Mouse (Mus musculus) liver, embryonic 13.5 days (tissue): ENCODE measurements around the gene Gm8180. TPM values are rescaled to one million over a fixed set of nuclear protein-coding genes. Genes with fewer than 3 reads are reported as not detected.
A peak's percentile ranks its signal among the peaks of the same experiment; 100 is the strongest.
"Not testable (repeated sequence)": the region's sequence is repeated elsewhere in the genome, so short reads cannot be mapped to it uniquely, and the experiment has no call there.

Source experiments
- ATAC-seq: fragments of 200-750 bp; cut with Nextera tagmentation; 2 replicates; pipeline ENCODE4 v1.8.0; 2017; ENCODE audit warnings: low read depth, mild to moderate bottlenecking, moderate number of reproducible peaks, moderate library complexity
- DNase-seq: peaks from one replicate; pipeline ENCODE4 v3.0.0; 2022
- H3K27ac ChIP-seq: fragments of 300-500 bp; sonication (generic); 2 replicates; pipeline ENCODE4 v1.5.1; 2015; ENCODE audit warnings: moderate library complexity, mild to moderate bottlenecking, inconsistent platforms
- H3K27me3 ChIP-seq: fragments of 300-500 bp; sonication (generic); 2 replicates; pipeline ENCODE4 v1.6.1; 2015; ENCODE audit warnings: mild to moderate bottlenecking, inconsistent platforms
- H3K36me3 ChIP-seq: fragments of 300-500 bp; sonication (generic); 2 replicates; pipeline ENCODE4 v1.6.1; 2015; ENCODE audit warnings: mild to moderate bottlenecking, inconsistent platforms
- H3K4me1 ChIP-seq: fragments of 300-500 bp; sonication (generic); replicated peaks from 2 replicates; pipeline ENCODE4 v1.6.1; 2015; ENCODE audit warnings: inconsistent platforms
- H3K4me2 ChIP-seq: fragments of 300-500 bp; sonication (generic); 2 replicates; pipeline ENCODE4 v1.6.1; 2015; ENCODE audit warnings: inconsistent platforms, mild to moderate bottlenecking, moderate library complexity
- H3K4me3 ChIP-seq: fragments of 300-500 bp; sonication (generic); replicated peaks from 2 replicates; pipeline ENCODE4 v1.5.1; 2015; ENCODE audit warnings: mild to moderate bottlenecking, inconsistent platforms
- H3K9ac ChIP-seq: fragments of 300-500 bp; sonication (generic); 2 replicates; pipeline ENCODE4 v1.6.1; 2015; ENCODE audit warnings: mild to moderate bottlenecking, inconsistent platforms
- H3K9me3 ChIP-seq: fragments of 300-500 bp; sonication (generic); replicated peaks from 2 replicates; pipeline ENCODE4 v1.6.1; 2016; ENCODE audit warnings: inconsistent platforms
- WGBS: fragments of 180-500 bp; shearing (Covaris S2); methylation state at CpG from one replicate; pipeline ENCODE4 v1.1.7; 2015; ENCODE audit not compliant: insufficient replicate concordance; 5-methylcytosine and 5-hydroxymethylcytosine counted together
- polyA plus RNA-seq: library from polyadenylated mRNA; unstranded; fragments of >200 nt; fragmentation: Nextera tagmentation; extraction: Ambion mirVana; gene quantifications from 2 replicates; pipeline ENCODE4 v1.2.1, GENCODE M21; 2015

Gene Gm8180
- polyA plus RNA-seq = not detected in 2 replicates

- not testable (repeated sequence) for H3K36me3 ChIP-seq, H3K27me3 ChIP-seq, H3K4me1 ChIP-seq, H3K9ac ChIP-seq, H3K27ac ChIP-seq, ATAC-seq, H3K9me3 ChIP-seq, DNase-seq, H3K4me3 ChIP-seq, H3K4me2 ChIP-seq
- 73% methylated on average over 3 of the region's 3 CpGs for WGBS
Observed at GRCm38 (mm10) chr14:43784645-43785044, at the start of gene Gm8180. Gm8180 (minus strand) TSS chr14:43784745.

GRCm38 (mm10) chr14:43830385-43830784 is 45.8 kb upstream of the Gm8180 start:
- not testable (repeated sequence) for H3K4me2 ChIP-seq, H3K36me3 ChIP-seq, DNase-seq, H3K4me1 ChIP-seq, H3K9me3 ChIP-seq, H3K27me3 ChIP-seq, H3K4me3 ChIP-seq, H3K9ac ChIP-seq, ATAC-seq, H3K27ac ChIP-seq
- WGBS = 7% methylated on average over 1 of the region's 1 CpGs

GRCm38 (mm10) chr14:43824176-43824575 is 39.6 kb upstream of the Gm8180 start:
- H3K4me3 ChIP-seq, H3K4me2 ChIP-seq, H3K9ac ChIP-seq, H3K4me1 ChIP-seq, H3K36me3 ChIP-seq, H3K27me3 ChIP-seq, H3K27ac ChIP-seq, H3K9me3 ChIP-seq, DNase-seq: not testable (repeated sequence)
- 50% methylated on average over 6 of the region's 6 CpGs for WGBS
- peak; percentile 55 for ATAC-seq

- not testable (repeated sequence) for H3K9ac ChIP-seq, H3K4me2 ChIP-seq, DNase-seq, H3K4me1 ChIP-seq, H3K27me3 ChIP-seq, H3K27ac ChIP-seq, H3K4me3 ChIP-seq, H3K9me3 ChIP-seq, H3K36me3 ChIP-seq
- WGBS = 23% methylated on average over 1 of the region's 2 CpGs
- peak; percentile 71; the same call in 1 of the 2 replicates for ATAC-seq
Observed at GRCm38 (mm10) chr14:43821869-43822268, 37.3 kb upstream of the Gm8180 start.

GRCm38 (mm10) chr14:43812458-43812857 is 27.9 kb upstream of the Gm8180 start:
- WGBS = 54% methylated on average over 8 of the region's 9 CpGs
- H3K27ac ChIP-seq, H3K9me3 ChIP-seq, H3K36me3 ChIP-seq, ATAC-seq, H3K4me3 ChIP-seq, H3K4me2 ChIP-seq, H3K9ac ChIP-seq, H3K27me3 ChIP-seq, H3K4me1 ChIP-seq: not testable (repeated sequence)
- DNase-seq = peak; percentile 29

- not testable (repeated sequence) for H3K9me3 ChIP-seq, DNase-seq, H3K4me3 ChIP-seq, H3K27ac ChIP-seq, H3K4me1 ChIP-seq, H3K4me2 ChIP-seq, H3K9ac ChIP-seq, H3K36me3 ChIP-seq, ATAC-seq, H3K27me3 ChIP-seq
- 50% methylated on average over 4 of the region's 4 CpGs for WGBS
Observed at GRCm38 (mm10) chr14:43808142-43808541, 23.6 kb upstream of the Gm8180 start.

GRCm38 (mm10) chr14:43804435-43804834 is 19.9 kb upstream of the Gm8180 start:
- not testable (repeated sequence) for H3K9me3 ChIP-seq, H3K4me1 ChIP-seq, H3K36me3 ChIP-seq, ATAC-seq, H3K27ac ChIP-seq, DNase-seq, H3K27me3 ChIP-seq, H3K4me2 ChIP-seq, H3K4me3 ChIP-seq, H3K9ac ChIP-seq
- WGBS = 16% methylated on average over 7 of the region's 7 CpGs

- not testable (repeated sequence) for H3K9me3 ChIP-seq, H3K4me3 ChIP-seq, H3K36me3 ChIP-seq, ATAC-seq, H3K4me1 ChIP-seq, DNase-seq, H3K27me3 ChIP-seq, H3K9ac ChIP-seq, H3K27ac ChIP-seq
- 11% methylated on average over 22 of the region's 23 CpGs for WGBS
- peak overlapping the region; percentile 24; the same call in 1 of the 2 replicates for H3K4me2 ChIP-seq
Observed at GRCm38 (mm10) chr14:43796905-43797470, 12.4 kb upstream of the Gm8180 start.

- Histone ChIP-seq H3K4me3 (no peak overlapping the region), H3K36me3 (no peaks in the 10 kb centered on the region), H3K27ac (no peak overlapping the region), H3K4me1 (no peaks in the 10 kb centered on the region), H3K4me2 (peak overlapping the region; percentile 24; the same call in 1 of the 2 replicates), H3K9me3 (no peaks in the 10 kb centered on the region), H3K27me3 (no peaks in the 10 kb centered on the region), H3K9ac (no peak overlapping the region)
- WGBS = 18% methylated on average over 14 of the region's 14 CpGs
- ATAC-seq (no peak), DNase-seq (no peak)
Observed at GRCm38 (mm10) chr14:43796069-43796904, 11.7 kb upstream of the Gm8180 start.

GRCm38 (mm10) chr14:43793811-43794210 is 9.3 kb upstream of the Gm8180 start:
- not testable (repeated sequence) for H3K4me1 ChIP-seq

GRCm38 (mm10) chr14:43747566-43747965 is 37.0 kb downstream of the Gm8180 start, which contains the start of gene Gm6526:
Gm6526 (plus strand) TSS chr14:43747866.
- not testable (repeated sequence) for H3K9ac ChIP-seq, H3K36me3 ChIP-seq, ATAC-seq, H3K9me3 ChIP-seq, DNase-seq, H3K27ac ChIP-seq, H3K27me3 ChIP-seq, H3K4me2 ChIP-seq, H3K4me1 ChIP-seq, H3K4me3 ChIP-seq
- 53% methylated on average over 4 of the region's 4 CpGs for WGBS

More at GRCm38 (mm10) chr14:43793811-43794210, 9.3 kb upstream of the Gm8180 start:
- H3K9me3 ChIP-seq, H3K4me3 ChIP-seq, H3K27me3 ChIP-seq, H3K27ac ChIP-seq, ATAC-seq, H3K4me2 ChIP-seq, H3K9ac ChIP-seq, DNase-seq, H3K36me3 ChIP-seq: not testable (repeated sequence)
- WGBS = 57% methylated on average over 5 of the region's 5 CpGs
